Mouse (Mus musculus) frontal cortex, adult (tissue): ENCODE results near the gene Ttpal.

Experiments
- ATAC-seq: cut with Nextera tagmentation; 2 replicates; pipeline ENCODE4 v1.9.2; 2017; ENCODE audit warnings: mild to moderate bottlenecking, moderate library complexity, mixed read lengths; ENCODE audit not compliant: low TSS enrichment

The Ttpal gene

DNA sequence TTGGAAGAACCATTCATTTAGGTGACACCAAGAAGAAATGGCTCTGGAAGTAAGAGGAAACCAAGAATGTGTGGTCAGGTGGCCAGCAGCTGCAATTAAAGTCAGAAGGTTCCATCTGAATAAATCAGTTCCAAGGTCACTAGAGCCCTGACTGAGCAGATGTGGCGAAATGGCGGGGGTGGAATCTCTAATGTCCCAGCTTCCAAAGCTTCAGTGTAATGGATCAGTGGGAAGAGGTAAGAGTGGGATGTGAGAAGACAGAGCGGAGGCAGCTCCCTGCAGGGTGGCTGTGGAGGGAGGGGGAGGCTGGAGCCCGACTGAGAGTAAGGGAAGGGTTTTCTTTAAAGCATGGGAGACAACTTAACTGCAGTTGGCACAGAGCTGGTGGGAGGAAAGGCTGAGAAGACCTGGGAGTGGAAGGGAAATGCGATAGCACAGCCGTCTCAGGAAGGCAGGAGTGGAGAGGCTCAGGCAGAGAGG is 59.3 kb downstream of the Ttpal start:
- peak; percentile 91 for ATAC-seq

DNA sequence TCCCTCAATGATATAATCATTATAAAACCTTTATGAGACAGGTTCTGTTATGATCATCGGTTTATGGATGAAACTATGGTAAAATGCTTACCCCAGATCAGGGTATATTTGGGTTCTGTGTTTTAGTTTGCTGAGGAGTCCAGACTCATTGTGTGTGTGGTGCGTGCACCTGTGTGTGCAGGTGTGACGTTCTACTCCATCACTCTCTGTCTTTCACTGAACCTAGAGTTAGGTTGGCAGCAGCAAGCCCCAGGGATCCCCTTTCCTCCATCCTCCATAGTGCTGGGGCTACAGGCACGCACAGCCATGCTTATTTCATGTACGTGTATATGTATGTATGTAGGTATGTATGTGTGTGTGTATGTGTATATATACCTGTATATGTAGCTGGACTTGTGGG is 60.0 kb downstream of the Ttpal start:
- ATAC-seq, result no peak

DNA sequence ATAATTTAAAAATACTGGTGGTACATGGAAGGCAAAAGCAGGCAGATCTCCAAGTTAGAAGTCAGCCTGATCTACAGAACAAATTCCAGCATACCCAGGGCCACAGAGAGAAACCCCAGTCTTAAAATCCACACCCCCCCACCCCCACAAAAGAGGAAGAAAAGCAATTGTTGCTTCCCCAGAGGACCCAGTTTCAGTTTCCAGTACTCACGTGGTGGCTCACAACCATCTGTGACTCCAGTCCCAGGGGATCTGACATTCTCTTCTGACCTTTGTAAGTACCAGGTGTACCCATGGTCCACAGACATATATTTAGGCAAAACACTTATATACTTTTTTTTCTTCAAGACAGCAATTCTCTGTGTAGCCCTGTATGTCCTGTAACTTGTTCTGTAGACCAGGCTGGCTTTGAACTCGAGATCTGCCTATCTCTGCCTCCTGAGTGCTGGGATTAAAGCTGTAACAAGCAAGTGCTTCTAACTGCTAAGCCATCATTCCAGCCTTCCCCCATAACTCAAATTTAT is 60.6 kb downstream of the Ttpal start:
- ATAC-seq, result no peak

DNA sequence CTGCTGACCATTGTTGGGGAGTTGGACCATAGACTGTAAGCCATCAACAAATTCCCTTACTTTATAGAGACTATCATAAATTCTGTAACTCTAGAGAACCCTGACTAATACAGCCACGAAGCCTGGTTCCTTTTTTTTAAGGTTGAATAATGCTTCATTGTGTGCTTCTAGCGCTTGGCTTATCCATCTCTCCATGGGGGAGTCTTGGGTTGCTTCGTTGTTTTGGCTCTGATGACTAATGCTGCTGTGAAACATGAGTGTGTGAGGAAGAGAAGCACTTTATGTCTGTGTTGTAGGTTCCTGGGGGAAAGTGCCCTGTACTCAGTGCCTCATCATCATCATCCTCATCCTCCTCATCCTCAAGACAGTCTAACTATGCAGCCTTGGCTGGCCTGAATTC is 61.8 kb downstream of the Ttpal start:
- ATAC-seq, result peak; percentile 35; the same call in 1 of the 2 replicates

DNA sequence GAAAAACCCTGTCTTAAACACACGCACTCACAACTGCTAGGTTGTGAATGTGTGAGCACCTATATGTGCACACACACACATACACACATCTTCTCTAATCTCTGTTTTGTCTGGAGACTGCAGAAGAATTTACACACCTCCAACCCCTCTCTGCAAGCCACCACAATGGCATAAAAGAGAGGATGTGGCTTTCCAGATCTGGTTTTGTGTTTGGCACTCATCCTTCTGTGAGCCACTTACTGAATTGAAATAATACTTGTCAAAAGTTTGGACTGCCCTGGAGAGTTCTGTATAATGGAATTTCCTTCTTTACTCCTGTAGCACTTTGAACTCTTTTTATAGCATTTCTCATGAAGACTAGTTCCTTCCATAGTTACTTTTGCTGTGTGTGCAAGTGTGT is 64.9 kb downstream of the Ttpal start:
- no peak for ATAC-seq
